Mouse (Mus musculus) megakaryocyte, embryonic 14.5 days (primary cell): ENCODE data around the gene Psmb5. TPM values are rescaled to one million over a fixed set of nuclear protein-coding genes. Genes with fewer than 3 reads are reported as not detected.
A peak's percentile ranks its signal among the peaks of the same experiment; 100 is the strongest.

ENCODE experiments used
- H3K27me3 ChIP-seq: replicated peaks from 2 replicates; pipeline ENCODE3; 2012; ENCODE audit warnings: inconsistent platforms
- H3K36me3 ChIP-seq: replicated peaks from 2 replicates; pipeline ENCODE3; 2012; ENCODE audit warnings: low read length, inconsistent platforms, mixed read lengths
- H3K4me1 ChIP-seq: 2 replicates; pipeline ENCODE4 v1.6.1; 2012; ENCODE audit warnings: inconsistent platforms
- H3K4me3 ChIP-seq: replicated peaks from 2 replicates; pipeline ENCODE3; 2012; ENCODE audit warnings: moderate library complexity, mild to moderate bottlenecking, inconsistent platforms
- H3K9me3 ChIP-seq: 2 replicates; pipeline ENCODE4 v1.6.1; 2012; ENCODE audit warnings: inconsistent platforms
- FLI1 ChIP-seq: IDR thresholded peaks from 2 replicates; pipeline ENCODE4 v1.6.1; 2012; ENCODE audit warnings: low read length, inconsistent platforms, mixed read lengths
- GATA1 ChIP-seq: IDR thresholded peaks from 3 replicates; pipeline ENCODE4 v1.6.1; 2012; ENCODE audit warnings: mixed read lengths, low read length, inconsistent platforms, borderline replicate concordance
- polyA plus RNA-seq: library from polyadenylated mRNA; stranded (reverse); fragments of >175 nt; gene quantifications from 2 replicates; pipeline ENCODE4 v1.2.3, GENCODE M21; 2012; ENCODE audit warnings: low replicate concordance; ENCODE audit not compliant: insufficient read depth

Gene Psmb5
- polyA plus RNA-seq, 1 experiment: 327 TPM

DNA sequence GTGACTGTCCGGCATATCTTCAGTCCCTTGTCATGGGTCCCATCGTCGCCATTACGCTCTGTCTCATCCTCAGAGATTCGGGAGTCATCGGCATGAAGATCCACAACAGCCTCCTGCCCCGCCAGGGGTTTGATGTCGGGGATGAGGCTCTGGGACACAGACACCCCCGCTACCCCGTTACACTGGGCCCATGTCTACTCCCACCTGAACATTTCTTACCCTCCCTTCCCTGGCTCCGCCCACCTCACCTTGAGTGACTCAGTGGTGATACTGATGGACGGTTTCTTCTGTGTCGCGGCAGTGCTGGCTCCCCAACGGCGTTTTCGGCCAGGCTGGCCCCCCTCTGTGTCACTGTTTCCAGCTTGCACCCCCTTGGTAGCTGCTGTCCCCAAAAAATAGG lies 28.6 kb upstream of the Psmb5 start:
- Histone ChIP-seq H3K4me3 (no peak overlapping the region), H3K4me1 (peaks cover 45% of the 10 kb centered on the region), H3K27me3 (no peaks in the 10 kb centered on the region), H3K36me3 (peaks cover 96% of the 10 kb centered on the region), H3K9me3 (no peaks in the 10 kb centered on the region)
- TF ChIP-seq FLI1 (no peak), GATA1 (no peak)

DNA sequence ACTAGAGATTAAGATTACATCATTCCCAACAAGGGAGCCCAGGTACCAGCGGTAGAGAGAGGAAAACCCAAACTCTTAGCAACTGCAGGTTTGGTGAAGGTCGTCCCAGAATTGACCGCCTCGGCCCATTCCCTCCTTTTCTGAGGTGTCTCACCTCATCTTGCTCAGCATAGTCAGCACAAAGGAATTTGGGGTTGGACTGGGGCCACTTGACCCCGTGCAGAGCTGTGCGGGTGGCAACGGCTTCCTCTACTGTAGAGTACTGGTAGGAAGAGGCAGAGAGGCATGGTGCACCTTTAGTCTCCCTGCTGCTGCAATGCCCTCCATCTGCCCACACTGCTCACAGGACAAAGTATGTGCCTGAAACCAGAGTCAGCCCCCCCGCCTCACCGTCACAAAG lies 26.5 kb upstream of the Psmb5 start:
- peaks cover 20% of the 10 kb centered on the region for H3K27me3 ChIP-seq
- H3K4me3 ChIP-seq: no peak overlapping the region
- peaks cover 41% of the 10 kb centered on the region for H3K4me1 ChIP-seq
- peaks cover 74% of the 10 kb centered on the region for H3K36me3 ChIP-seq
- TF ChIP-seq GATA1: no peak
- no peak for TF ChIP-seq FLI1
- H3K9me3 ChIP-seq: no peaks in the 10 kb centered on the region

DNA sequence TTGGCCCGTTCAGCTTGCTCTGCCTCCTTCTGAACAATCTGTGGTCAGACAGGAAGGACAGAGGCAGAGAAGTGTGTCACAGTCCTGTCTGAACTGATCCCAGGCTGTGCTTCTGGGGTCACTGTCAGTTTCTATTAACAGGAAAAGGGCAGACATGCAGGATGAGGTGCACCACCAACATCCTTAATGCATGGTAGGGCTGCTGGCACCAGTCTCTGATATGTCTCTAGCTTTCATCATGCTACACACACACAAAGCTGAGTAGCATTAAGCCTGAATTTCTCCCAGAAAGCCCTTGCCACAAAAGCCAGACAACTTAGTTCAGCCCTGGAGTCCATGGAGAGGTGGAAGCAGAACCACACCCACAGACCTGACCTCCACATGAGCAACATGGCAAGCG lies 25.2 kb upstream of the Psmb5 start:
- peaks cover 31% of the 10 kb centered on the region for H3K4me1 ChIP-seq
- no peak for TF ChIP-seq FLI1
- no peak for TF ChIP-seq GATA1
- H3K4me3 ChIP-seq: no peak overlapping the region
- no peaks in the 10 kb centered on the region for H3K9me3 ChIP-seq
- peaks cover 31% of the 10 kb centered on the region for H3K27me3 ChIP-seq
- H3K36me3 ChIP-seq: peaks cover 65% of the 10 kb centered on the region

DNA sequence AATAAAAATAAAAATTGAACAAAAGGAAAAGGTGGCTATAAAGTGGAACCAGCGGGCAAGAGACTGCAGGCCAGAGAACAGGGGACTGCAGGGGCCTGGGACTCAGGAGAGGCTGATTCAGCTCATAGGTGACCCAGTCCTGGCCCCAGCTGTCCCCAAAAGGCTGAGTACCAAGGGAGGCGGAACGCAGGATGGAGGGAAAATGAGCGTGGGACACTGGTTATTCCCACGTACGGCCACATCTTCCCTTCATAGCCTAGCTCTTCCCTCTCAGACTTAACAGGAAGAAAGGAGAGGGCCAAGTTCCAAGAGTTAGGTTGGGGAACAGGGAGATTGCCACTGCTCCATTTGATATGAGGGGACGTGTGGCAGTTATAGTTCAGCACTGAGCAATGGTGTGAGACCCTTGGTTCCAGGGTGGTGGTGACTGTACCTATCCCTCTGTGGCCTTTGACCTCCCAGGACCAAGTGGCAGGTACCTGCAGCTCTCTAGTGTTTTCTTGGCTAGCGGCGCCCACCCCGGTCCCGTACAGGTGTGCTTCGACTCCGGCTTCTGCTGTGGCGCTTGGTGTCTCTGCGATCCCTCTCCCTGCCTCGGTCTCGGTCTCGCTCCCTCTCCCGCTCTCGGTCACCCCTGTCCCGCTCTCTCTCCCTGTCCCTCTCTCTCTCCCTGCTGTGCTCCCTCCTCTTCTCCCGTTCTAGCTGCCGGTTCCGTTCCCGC lies 24.6 kb upstream of the Psmb5 start:
- TF ChIP-seq FLI1 (no peak), GATA1 (no peak)
- peaks cover 61% of the 10 kb centered on the region for H3K36me3 ChIP-seq

DNA sequence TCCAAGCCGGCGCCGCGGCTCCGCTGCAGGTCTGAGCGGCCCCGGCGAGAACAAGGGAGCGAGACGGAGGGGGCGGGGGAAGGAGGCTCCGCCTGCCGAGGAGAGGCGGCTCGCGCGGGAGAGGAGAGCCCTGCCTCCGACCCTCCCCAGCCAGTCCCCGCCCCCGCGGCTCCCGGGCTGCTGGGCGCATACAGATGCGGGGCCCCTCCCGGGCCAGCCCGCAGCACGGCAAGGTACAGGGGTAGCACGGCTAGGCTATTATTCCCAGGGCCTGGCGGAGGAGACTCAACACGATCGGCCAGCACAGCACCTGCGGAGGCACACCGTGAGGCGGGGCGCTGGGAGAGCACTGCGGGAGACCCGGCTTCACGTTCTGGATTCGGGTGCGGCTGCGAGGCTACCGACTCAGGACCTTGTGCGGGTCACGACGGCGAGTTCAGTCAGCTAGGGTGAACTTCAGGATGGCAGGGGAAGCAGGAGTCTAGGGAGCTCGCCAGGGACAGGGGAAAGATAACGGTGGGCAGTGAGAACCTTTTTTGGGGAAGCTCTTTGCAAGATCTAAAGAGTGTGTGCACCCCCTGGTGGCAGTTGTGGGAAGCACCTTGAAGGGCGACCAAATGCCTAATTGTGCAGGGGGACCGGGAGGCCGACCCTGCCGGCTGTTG lies 23.6 kb upstream of the Psmb5 start, which contains the start of gene Cdh24:
TSS of gene Cdh24 (minus strand) at position 60 of the 665 bp plus-strand sequence.
- H3K9me3 ChIP-seq: no peaks in the 10 kb centered on the region
- peaks cover 29% of the 10 kb centered on the region for H3K4me1 ChIP-seq
- TF ChIP-seq FLI1 (no peak), GATA1 (no peak)
- H3K36me3 ChIP-seq: peaks cover 59% of the 10 kb centered on the region
- H3K27me3 ChIP-seq: peaks cover 31% of the 10 kb centered on the region
- peak within 1 kb of the TSS; percentile 95 for H3K4me3 ChIP-seq

More for the DNA sequence above, 24.6 kb upstream of the Psmb5 start:
- Histone ChIP-seq H3K27me3 (peaks cover 31% of the 10 kb centered on the region), H3K9me3 (no peaks in the 10 kb centered on the region), H3K4me1 (peaks cover 29% of the 10 kb centered on the region), H3K4me3 (no peak overlapping the region)

DNA sequence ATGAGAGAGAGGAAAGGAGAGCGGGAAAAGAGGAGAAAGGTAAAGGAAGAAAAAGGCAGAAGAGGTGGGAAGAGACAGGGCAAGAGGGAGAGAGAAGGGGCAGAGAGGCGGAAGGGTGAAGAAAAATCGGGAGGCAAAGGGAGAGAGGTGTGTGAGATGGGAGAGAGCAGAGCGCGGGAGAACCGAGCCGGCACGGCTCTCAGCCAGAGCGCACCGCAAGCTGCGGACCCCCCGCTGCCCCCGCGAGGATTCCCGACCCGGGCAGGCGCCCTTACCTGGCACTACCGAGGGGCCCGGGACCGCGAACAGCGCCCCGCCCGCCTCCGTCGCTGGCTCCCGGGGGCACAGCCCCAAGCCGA lies 23.1 kb upstream of the Psmb5 start, which contains the start of gene Gm17606:
TSS of gene Gm17606 (plus strand) at position 7 of the 359 bp plus-strand sequence.
- Histone ChIP-seq H3K27me3 (peaks cover 31% of the 10 kb centered on the region), H3K9me3 (no peaks in the 10 kb centered on the region), H3K36me3 (peaks cover 59% of the 10 kb centered on the region), H3K4me3 (peak within 1 kb of the TSS; percentile 95), H3K4me1 (peaks cover 29% of the 10 kb centered on the region)
- TF ChIP-seq FLI1 (no peak), GATA1 (no peak)

DNA sequence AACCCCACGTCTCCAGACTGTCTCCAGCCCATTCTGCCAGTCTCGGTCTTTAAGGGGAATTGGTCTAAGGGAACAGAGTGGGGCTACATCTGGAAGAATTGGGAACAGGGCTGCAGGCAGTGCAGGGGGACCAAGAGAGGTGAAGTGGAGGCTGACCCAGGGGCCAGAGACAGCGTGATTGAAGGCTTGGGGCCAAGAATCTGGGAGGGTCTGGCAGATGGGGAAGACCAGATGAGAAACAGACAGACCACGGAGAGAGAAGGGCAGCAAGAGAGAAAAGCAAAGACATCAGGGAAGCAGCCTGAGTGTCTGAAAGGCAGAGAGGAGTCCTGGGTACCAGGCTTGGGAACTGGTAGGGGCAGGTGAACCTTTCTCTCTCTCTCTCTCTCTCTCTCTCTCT lies 22.3 kb upstream of the Psmb5 start:
- Histone ChIP-seq H3K4me1 (peaks cover 29% of the 10 kb centered on the region), H3K4me3 (no peak overlapping the region), H3K9me3 (no peaks in the 10 kb centered on the region), H3K36me3 (peaks cover 54% of the 10 kb centered on the region), H3K27me3 (peaks cover 31% of the 10 kb centered on the region)
- no peak for TF ChIP-seq GATA1
- TF ChIP-seq FLI1: no peak

DNA sequence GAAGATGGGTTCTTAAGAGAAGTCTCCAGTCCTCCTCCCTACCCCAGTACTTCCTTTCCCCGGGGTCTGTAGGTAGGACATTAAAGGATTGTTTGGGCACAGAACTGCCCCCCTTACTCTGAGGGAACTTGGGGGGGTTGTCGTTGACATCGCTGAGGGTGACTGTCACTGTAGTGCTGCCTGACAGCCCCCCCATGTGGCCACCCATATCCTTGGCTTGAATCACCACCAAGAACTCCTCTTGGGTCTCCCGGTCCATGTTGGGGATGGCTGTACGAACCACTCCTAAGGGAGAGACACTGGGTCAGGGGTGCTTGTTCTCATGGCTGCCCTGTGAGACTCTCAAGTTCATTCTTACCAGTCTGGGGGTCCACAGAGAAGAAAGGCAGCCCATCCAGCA lies 20.4 kb upstream of the Psmb5 start:
- peaks cover 40% of the 10 kb centered on the region for H3K36me3 ChIP-seq
- TF ChIP-seq FLI1: no peak
- no peak for TF ChIP-seq GATA1
- peaks cover 31% of the 10 kb centered on the region for H3K27me3 ChIP-seq
- peaks cover 26% of the 10 kb centered on the region for H3K4me1 ChIP-seq
- no peak overlapping the region for H3K4me3 ChIP-seq
- no peaks in the 10 kb centered on the region for H3K9me3 ChIP-seq

DNA sequence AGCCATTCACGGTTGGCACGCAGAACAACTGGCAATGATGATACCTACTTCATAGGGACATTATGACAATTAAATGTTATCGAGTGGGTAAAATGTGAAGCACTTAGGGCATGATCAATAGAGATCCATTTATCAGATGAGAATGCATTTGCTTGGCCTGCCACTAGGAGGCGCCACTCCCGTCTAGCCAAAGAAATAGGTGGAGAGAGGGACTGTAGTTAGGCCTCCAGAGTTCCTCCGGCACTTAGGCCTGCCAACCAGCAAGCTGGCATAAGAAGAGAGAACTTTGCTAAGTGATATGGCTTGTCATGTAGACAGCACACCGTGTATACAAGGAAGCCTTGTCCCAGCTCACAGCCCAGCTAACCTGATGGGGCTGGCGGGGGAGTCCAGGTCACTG lies 19.1 kb upstream of the Psmb5 start:
- no peak for TF ChIP-seq GATA1
- TF ChIP-seq FLI1: no peak
- Histone ChIP-seq H3K4me1 (peaks cover 15% of the 10 kb centered on the region), H3K36me3 (peaks cover 39% of the 10 kb centered on the region), H3K9me3 (no peaks in the 10 kb centered on the region), H3K4me3 (no peak overlapping the region), H3K27me3 (peaks cover 31% of the 10 kb centered on the region)

DNA sequence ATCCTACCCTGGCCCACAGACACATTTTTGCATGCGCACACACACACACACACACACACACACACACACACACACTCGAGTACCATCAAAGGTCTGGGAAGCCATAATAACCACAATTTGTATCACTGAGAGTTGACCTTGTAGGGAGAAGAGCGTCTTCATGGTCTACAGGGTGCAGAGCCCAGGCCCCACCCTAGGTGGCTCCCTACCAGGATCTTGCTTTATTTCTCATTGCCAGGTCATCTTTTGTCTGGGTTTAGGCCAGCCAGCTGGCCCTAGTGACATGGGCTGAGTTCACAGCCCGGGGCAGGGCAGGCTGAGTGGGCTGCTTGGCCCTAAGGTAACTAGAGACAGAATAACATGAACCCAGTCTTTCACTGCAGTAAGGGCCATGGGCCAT lies 16.4 kb upstream of the Psmb5 start:
- H3K27me3 ChIP-seq: peaks cover 10% of the 10 kb centered on the region
- peaks cover 43% of the 10 kb centered on the region for H3K36me3 ChIP-seq
- no peaks in the 10 kb centered on the region for H3K9me3 ChIP-seq
- no peak for TF ChIP-seq GATA1
- TF ChIP-seq FLI1: no peak
- no peak overlapping the region for H3K4me3 ChIP-seq
- peaks cover 28% of the 10 kb centered on the region for H3K4me1 ChIP-seq
